Mouse (Mus musculus) limb, embryonic 14.5 days (tissue): ENCODE measurements around the gene Ncoa5. TPM values are rescaled to one million over a fixed set of nuclear protein-coding genes. Genes with fewer than 3 reads are reported as not detected.

Experiments used
- ATAC-seq: fragments of 200-750 bp; cut with Nextera tagmentation; 2 replicates; pipeline ENCODE4 v1.8.0; 2017; ENCODE audit warnings: low read depth, moderate number of reproducible peaks, moderate TSS enrichment; ENCODE audit not compliant: low FRiP score
- DNase-seq: peaks from one replicate; pipeline ENCODE4 v3.0.0-alpha.2; 2015; ENCODE audit warnings: low spot score
- H3K27ac ChIP-seq: fragments of 300-500 bp; sonication (generic); replicated peaks from 2 replicates; pipeline ENCODE4 v1.5.1; 2014; ENCODE audit warnings: low read depth, mild to moderate bottlenecking, low read length, moderate library complexity, mixed read lengths
- H3K27me3 ChIP-seq: fragments of 300-500 bp; sonication (generic); 2 replicates; pipeline ENCODE4 v1.6.1; 2014; ENCODE audit warnings: low read length, mixed read lengths; ENCODE audit not compliant: control insufficient read depth, insufficient read depth
- H3K36me3 ChIP-seq: fragments of 300-500 bp; sonication (generic); 2 replicates; pipeline ENCODE4 v1.6.1; 2014; ENCODE audit warnings: mild to moderate bottlenecking, low read length, moderate library complexity, mixed read lengths; ENCODE audit not compliant: control insufficient read depth, insufficient read depth
- H3K4me1 ChIP-seq: fragments of 300-500 bp; sonication (generic); 2 replicates; pipeline ENCODE4 v1.6.1; 2014; ENCODE audit warnings: antibody characterized with exemption, low read length, mixed read lengths; ENCODE audit not compliant: control insufficient read depth, insufficient read depth
- H3K4me2 ChIP-seq: fragments of 300-500 bp; sonication (generic); replicated peaks from 2 replicates; pipeline ENCODE4 v1.6.1; 2014; ENCODE audit warnings: low read depth, mild to moderate bottlenecking, low read length, moderate library complexity; ENCODE audit not compliant: severe bottlenecking
- H3K4me3 ChIP-seq: fragments of 300-500 bp; sonication (generic); replicated peaks from 2 replicates; pipeline ENCODE4 v1.5.1; 2014; ENCODE audit warnings: low read length
- H3K9ac ChIP-seq: fragments of 300-500 bp; sonication (generic); 2 replicates; pipeline ENCODE4 v1.6.1; 2014; ENCODE audit warnings: mild to moderate bottlenecking, low read depth, low read length, moderate library complexity; ENCODE audit not compliant: severe bottlenecking
- H3K9me3 ChIP-seq: fragments of 300-500 bp; sonication (generic); 2 replicates; pipeline ENCODE4 v1.6.1; 2016; ENCODE audit warnings: low read length; ENCODE audit not compliant: control insufficient read depth
- POLR2A ChIP-seq: fragments of 200-500 bp; IDR thresholded peaks from 2 replicates; pipeline ENCODE4 v1.8.0; 2012; ENCODE audit warnings: inconsistent platforms, mild to moderate bottlenecking, moderate library complexity, borderline replicate concordance; ENCODE audit not compliant: insufficient read depth, insufficient read length; ENCODE audit errors: extremely low read depth
- WGBS: fragments of 180-500 bp; shearing (Covaris S2); extraction: QIAGEN DNeasy Blood & Tissue Kit; methylation state at CpG from one replicate; pipeline ENCODE4 v1.1.7; 2014; 5-methylcytosine and 5-hydroxymethylcytosine counted together
- polyA plus RNA-seq, 2 experiments: library from polyadenylated mRNA; depleted of rRNA in 1 of 2; stranded (reverse) in 1 of 2; unstranded in 1 of 2; fragments of >200 nt; fragmentation: Nextera tagmentation in 1 of 2; extraction: Ambion mirVana in 1 of 2; gene quantifications; 2 replicates each; pipeline versions ENCODE4 v1.2.1 to v1.2.3; 2012 to 2014

The Ncoa5 gene
- polyA plus RNA-seq, 2 experiments = 58.7 to 77.3 TPM

- no peak for TF ChIP-seq POLR2A
- no peaks in the 10 kb centered on the region for H3K36me3 ChIP-seq
- no peak overlapping the region for H3K4me3 ChIP-seq
- DNase-seq (no peak), ATAC-seq (no peak)
- no peaks in the 10 kb centered on the region for H3K9me3 ChIP-seq
- no peak overlapping the region for H3K27ac ChIP-seq
- whole genome bisulfite sequencing = 76% methylated on average over 2 of the region's 2 CpGs
- peaks cover 3% of the 10 kb centered on the region; the same call in 1 of the 2 replicates for H3K4me1 ChIP-seq
- H3K4me2 ChIP-seq = no peak overlapping the region
- H3K9ac ChIP-seq = no peak overlapping the region
- no peaks in the 10 kb centered on the region for H3K27me3 ChIP-seq
These were observed 34.1 kb upstream of the Ncoa5 start for GRCm38 (mm10) chr2:165068806-165069205.

GRCm38 (mm10) chr2:165064489-165064888 lies 29.8 kb upstream of the Ncoa5 start:
- Histone ChIP-seq H3K4me3 (no peak overlapping the region), H3K4me1 (no peaks in the 10 kb centered on the region), H3K36me3 (no peaks in the 10 kb centered on the region), H3K27ac (no peak overlapping the region), H3K4me2 (no peak overlapping the region), H3K9ac (no peak overlapping the region), H3K27me3 (no peaks in the 10 kb centered on the region), H3K9me3 (no peaks in the 10 kb centered on the region)
- ATAC-seq = no peak
- DNase-seq = no peak
- 42% methylated on average over 7 of the region's 7 CpGs for WGBS
- no peak for TF ChIP-seq POLR2A

GRCm38 (mm10) chr2:165061638-165062433 lies 27.2 kb upstream of the Ncoa5 start:
- no peaks in the 10 kb centered on the region for H3K4me1 ChIP-seq
- WGBS = 79% methylated on average over 16 of the region's 16 CpGs
- no peaks in the 10 kb centered on the region for H3K36me3 ChIP-seq
- H3K4me3 ChIP-seq = no peak overlapping the region
- no peak for TF ChIP-seq POLR2A
- DNase-seq = no peak
- H3K9me3 ChIP-seq = no peaks in the 10 kb centered on the region
- no peak for ATAC-seq
- no peak overlapping the region for H3K9ac ChIP-seq
- H3K27ac ChIP-seq = no peak overlapping the region
- no peak overlapping the region for H3K4me2 ChIP-seq
- H3K27me3 ChIP-seq = no peaks in the 10 kb centered on the region

GRCm38 (mm10) chr2:165059961-165060360 lies 25.3 kb upstream of the Ncoa5 start:
- ATAC-seq (no peak), DNase-seq (no peak)
- Histone ChIP-seq H3K36me3 (no peaks in the 10 kb centered on the region), H3K27ac (no peak overlapping the region), H3K9ac (no peak overlapping the region), H3K4me2 (no peak overlapping the region), H3K9me3 (no peaks in the 10 kb centered on the region), H3K4me1 (peaks cover 8% of the 10 kb centered on the region; the same call in 1 of the 2 replicates), H3K4me3 (no peak overlapping the region), H3K27me3 (no peaks in the 10 kb centered on the region)
- WGBS = 90% methylated on average over 4 of the region's 4 CpGs
- TF ChIP-seq POLR2A = no peak

- Histone ChIP-seq H3K9me3 (no peaks in the 10 kb centered on the region), H3K36me3 (no peaks in the 10 kb centered on the region), H3K27ac (no peak overlapping the region), H3K27me3 (no peaks in the 10 kb centered on the region), H3K9ac (no peak overlapping the region), H3K4me3 (no peak overlapping the region), H3K4me1 (peaks cover 8% of the 10 kb centered on the region; the same call in 1 of the 2 replicates), H3K4me2 (peak overlapping the region; percentile 35)
- 80% methylated on average over 14 of the region's 14 CpGs for WGBS
- DNase-seq (no peak), ATAC-seq (no peak)
- no peak for TF ChIP-seq POLR2A
These were observed 21.9 kb upstream of the Ncoa5 start for GRCm38 (mm10) chr2:165056377-165057085.
